Mouse (Mus musculus) midbrain, embryonic 13.5 days (tissue): Measurements from ENCODE around the gene Uri1. TPM values are rescaled to one million over a fixed set of nuclear protein-coding genes. Genes with fewer than 3 reads are reported as not detected.
A peak's percentile ranks its signal among the peaks of the same experiment; 100 is the strongest.

ENCODE experiments used
- ATAC-seq: fragments of 200-750 bp; cut with Nextera tagmentation; 2 replicates; pipeline ENCODE4 v1.8.0; 2017; ENCODE audit warnings: mild to moderate bottlenecking, moderate TSS enrichment, moderate library complexity
- H3K27ac ChIP-seq: fragments of 300-500 bp; sonication (generic); 2 replicates; pipeline ENCODE4 v1.5.1; 2015; ENCODE audit warnings: inconsistent platforms, mild to moderate bottlenecking, moderate library complexity
- H3K27me3 ChIP-seq: fragments of 300-500 bp; sonication (generic); 2 replicates; pipeline ENCODE4 v1.6.1; 2015; ENCODE audit warnings: mild to moderate bottlenecking, inconsistent platforms
- H3K36me3 ChIP-seq: fragments of 300-500 bp; sonication (generic); 2 replicates; pipeline ENCODE4 v1.6.1; 2015; ENCODE audit warnings: mild to moderate bottlenecking, inconsistent platforms
- H3K4me1 ChIP-seq: fragments of 300-500 bp; sonication (generic); replicated peaks from 2 replicates; pipeline ENCODE4 v1.6.1; 2015; ENCODE audit warnings: inconsistent platforms
- H3K4me2 ChIP-seq: fragments of 300-500 bp; sonication (generic); replicated peaks from 2 replicates; pipeline ENCODE4 v1.6.1; 2015; ENCODE audit warnings: moderate library complexity, mild to moderate bottlenecking, inconsistent platforms
- H3K4me3 ChIP-seq: fragments of 300-500 bp; sonication (generic); replicated peaks from 2 replicates; pipeline ENCODE4 v1.5.1; 2015; ENCODE audit warnings: mild to moderate bottlenecking, inconsistent platforms
- H3K9ac ChIP-seq: fragments of 300-500 bp; sonication (generic); replicated peaks from 2 replicates; pipeline ENCODE4 v1.6.1; 2015; ENCODE audit warnings: mild to moderate bottlenecking, inconsistent platforms
- H3K9me3 ChIP-seq: fragments of 300-500 bp; sonication (generic); 2 replicates; pipeline ENCODE4 v1.6.1; 2016; ENCODE audit warnings: mild to moderate bottlenecking, inconsistent platforms
- WGBS: fragments of 180-500 bp; shearing (Covaris S2); methylation state at CpG from one replicate; pipeline ENCODE4 v1.1.7; 2015; 5-methylcytosine and 5-hydroxymethylcytosine counted together
- polyA plus RNA-seq: library from polyadenylated mRNA; unstranded; fragments of >200 nt; fragmentation: Nextera tagmentation; extraction: Ambion mirVana; gene quantifications from 2 replicates; pipeline ENCODE4 v1.2.1, GENCODE M21; 2015

The Uri1 gene
- polyA plus RNA-seq = 33.3 and 34.7 TPM in 2 replicates

DNA sequence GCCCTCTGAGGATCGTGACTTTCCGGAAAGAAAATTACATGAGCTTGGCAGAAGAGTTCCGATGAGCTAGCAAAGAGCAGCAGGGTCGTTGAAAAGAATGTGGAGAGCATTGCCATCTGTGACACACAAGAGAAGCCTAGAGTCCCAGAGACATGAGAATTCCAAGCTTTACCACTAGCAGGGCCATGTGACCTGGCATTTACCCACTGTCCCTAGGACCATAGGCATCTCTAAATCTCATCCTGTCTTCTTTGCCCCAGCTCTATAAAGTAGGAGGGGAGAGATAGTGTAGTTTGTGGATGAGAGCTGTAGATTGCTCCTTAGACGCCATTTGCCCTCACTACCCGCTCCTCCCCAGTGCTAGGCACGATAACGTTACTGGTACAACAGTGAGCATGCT lies at the start of gene Uri1:
TSS of gene Uri1 (minus strand) at position 101 of the 400 bp plus-strand sequence.
- no peaks in the 10 kb centered on the region for H3K27me3 ChIP-seq
- H3K9me3 ChIP-seq = no peaks in the 10 kb centered on the region
- no peak within 1 kb of the TSS for H3K27ac ChIP-seq
- no peak within 1 kb of the TSS for H3K9ac ChIP-seq
- no peak for ATAC-seq
- WGBS = 94% methylated on average over 8 of the region's 8 CpGs
- no peak within 1 kb of the TSS for H3K4me2 ChIP-seq
- no peaks in the 10 kb centered on the region for H3K4me1 ChIP-seq
- H3K36me3 ChIP-seq = no peaks in the 10 kb centered on the region
- H3K4me3 ChIP-seq = no peak within 1 kb of the TSS

DNA sequence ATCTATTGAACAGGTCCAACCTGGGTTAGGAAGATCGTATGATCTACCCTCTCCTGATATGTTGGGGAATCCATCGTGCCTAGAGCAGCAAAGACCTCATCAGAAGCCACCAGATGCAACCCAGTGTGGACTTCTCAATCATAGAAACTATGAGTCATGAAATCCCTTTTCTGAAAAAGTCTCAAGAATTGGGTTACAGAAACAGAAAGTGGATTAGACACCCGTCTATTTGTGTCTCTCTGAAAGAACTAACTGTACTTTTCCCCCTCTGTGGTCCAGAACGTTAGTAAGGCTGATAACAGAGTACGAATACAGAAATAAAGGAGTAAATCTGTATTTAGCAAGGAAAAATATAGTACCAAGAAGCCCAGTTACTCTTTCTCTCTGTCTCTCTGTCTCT lies 47.7 kb upstream of the Uri1 start:
- Histone ChIP-seq H3K4me1 (peaks cover 19% of the 10 kb centered on the region), H3K4me2 (no peak overlapping the region), H3K27me3 (peaks cover 8% of the 10 kb centered on the region; the same call in 1 of the 2 replicates), H3K9me3 (no peaks in the 10 kb centered on the region), H3K4me3 (no peak overlapping the region), H3K27ac (no peak overlapping the region), H3K9ac (no peak overlapping the region), H3K36me3 (no peaks in the 10 kb centered on the region)
- WGBS = 85% methylated on average over 5 of the region's 5 CpGs
- no peak for ATAC-seq

DNA sequence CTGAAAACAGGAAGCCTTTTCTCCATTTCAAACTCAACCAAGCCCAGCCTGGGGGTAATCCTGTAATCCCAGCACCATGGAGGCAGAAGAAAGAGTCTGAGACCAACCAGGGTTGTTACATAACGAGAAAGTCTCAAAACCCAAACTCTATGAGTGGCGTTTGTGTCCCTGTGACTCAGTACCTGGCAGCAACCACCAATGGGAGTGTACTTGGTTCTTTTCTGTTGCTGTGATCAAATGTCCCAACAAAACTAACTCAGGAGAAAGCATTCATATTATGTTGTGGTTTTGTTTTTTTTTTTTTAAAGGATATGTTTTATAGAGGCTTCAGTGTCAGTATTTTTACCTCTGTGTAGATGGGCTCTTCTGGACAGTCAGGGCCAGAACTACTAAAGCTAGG lies 47.3 kb upstream of the Uri1 start:
- 55% methylated on average over 2 of the region's 2 CpGs for WGBS

GRCm38 (mm10) chr7:38064431-38064830 lies 41.1 kb upstream of the Uri1 start:
- Histone ChIP-seq H3K4me3 (no peak overlapping the region), H3K4me2 (no peak overlapping the region), H3K36me3 (no peaks in the 10 kb centered on the region), H3K4me1 (peaks cover 9% of the 10 kb centered on the region; the same call in 1 of the 2 replicates), H3K9me3 (no peaks in the 10 kb centered on the region), H3K27ac (no peak overlapping the region), H3K27me3 (no peaks in the 10 kb centered on the region), H3K9ac (no peak overlapping the region)
- no peak for ATAC-seq
- 62% methylated on average over 4 of the region's 4 CpGs for WGBS

More for the DNA sequence above, 47.3 kb upstream of the Uri1 start:
- Histone ChIP-seq H3K27me3 (peaks cover 8% of the 10 kb centered on the region; the same call in 1 of the 2 replicates), H3K36me3 (no peaks in the 10 kb centered on the region), H3K27ac (no peak overlapping the region), H3K4me2 (no peak overlapping the region), H3K9ac (no peak overlapping the region), H3K4me1 (peaks cover 19% of the 10 kb centered on the region), H3K9me3 (no peaks in the 10 kb centered on the region), H3K4me3 (no peak overlapping the region)
- no peak for ATAC-seq

DNA sequence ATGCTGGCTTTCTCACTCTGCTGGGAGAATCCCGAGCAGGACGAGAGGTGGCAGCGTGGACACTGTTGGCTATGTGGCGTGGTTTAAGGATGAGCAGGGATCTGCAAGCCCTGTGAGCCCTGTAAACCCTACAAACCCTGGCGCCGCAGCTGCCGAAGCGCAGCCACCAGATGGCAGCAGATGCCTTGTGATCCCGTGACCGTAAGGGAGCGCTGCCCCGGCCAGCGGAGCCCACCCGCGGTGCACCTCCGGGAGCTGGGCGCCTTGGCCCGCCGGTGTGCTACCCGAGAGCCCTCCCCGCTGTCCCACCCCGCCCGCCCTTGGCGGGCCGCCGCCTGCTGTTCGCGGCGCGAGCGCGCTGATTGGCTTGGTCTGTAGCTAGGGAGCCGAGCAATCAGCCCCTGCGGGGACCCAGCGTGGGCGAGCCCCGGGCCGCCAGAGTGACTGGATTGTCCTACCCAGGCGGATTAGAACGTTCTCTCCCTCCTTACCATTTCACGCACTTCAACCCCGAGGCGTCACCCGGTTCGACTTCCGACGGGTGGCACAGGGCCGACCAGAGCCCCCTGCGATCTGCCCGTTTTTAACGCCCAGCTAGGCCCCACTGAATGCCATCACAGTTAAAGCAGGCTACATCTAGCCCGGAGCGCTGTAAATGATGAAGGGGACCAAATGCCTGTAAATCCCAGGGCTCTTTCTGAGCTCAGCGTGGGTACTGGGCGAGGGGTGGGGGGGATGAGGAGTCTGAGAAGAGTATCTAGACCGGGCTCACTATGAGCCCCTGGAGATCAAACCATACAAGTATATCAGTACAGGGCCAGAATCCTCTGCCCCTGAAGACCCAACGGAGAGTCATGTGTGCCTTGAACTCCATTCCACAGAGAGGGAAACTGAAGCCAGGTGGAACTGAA lies 38.0 kb upstream of the Uri1 start:
- Histone ChIP-seq H3K4me3 (peak overlapping the region; percentile 56), H3K4me2 (peak overlapping the region; percentile 71), H3K9me3 (no peaks in the 10 kb centered on the region), H3K27ac (peak overlapping the region; percentile 51; the same call in 1 of the 2 replicates), H3K9ac (peak overlapping the region; percentile 72), H3K4me1 (peaks cover 20% of the 10 kb centered on the region), H3K36me3 (no peaks in the 10 kb centered on the region), H3K27me3 (no peaks in the 10 kb centered on the region)
- ATAC-seq = peak; percentile 93
- 1% methylated on average over 55 of the region's 57 CpGs for WGBS

GRCm38 (mm10) chr7:38059636-38060330 lies 36.4 kb upstream of the Uri1 start:
- Histone ChIP-seq H3K9ac (no peak overlapping the region), H3K27ac (no peak overlapping the region), H3K4me1 (peaks cover 20% of the 10 kb centered on the region), H3K27me3 (no peaks in the 10 kb centered on the region), H3K4me2 (no peak overlapping the region), H3K9me3 (no peaks in the 10 kb centered on the region), H3K36me3 (no peaks in the 10 kb centered on the region), H3K4me3 (no peak overlapping the region)
- no peak for ATAC-seq
- WGBS = 81% methylated on average over 8 of the region's 8 CpGs

DNA sequence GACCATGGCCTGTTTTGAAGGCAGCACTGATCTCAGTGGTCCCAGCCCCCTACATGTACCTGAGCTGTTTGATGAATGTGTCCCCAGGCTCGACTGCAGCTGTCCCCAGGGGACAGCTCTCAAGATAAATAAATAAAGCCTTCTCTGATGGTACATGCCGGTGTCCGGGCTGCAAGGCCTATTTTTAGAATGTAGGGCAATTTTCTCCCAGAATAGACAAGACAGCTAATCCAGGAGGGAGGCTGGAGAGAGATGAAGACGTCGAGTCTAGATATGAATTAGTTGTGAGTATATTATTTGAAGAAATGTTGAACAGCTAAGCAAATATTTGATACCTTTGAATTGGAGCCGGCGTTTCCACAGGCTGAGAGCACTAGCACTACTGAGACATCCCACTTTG lies 35.7 kb upstream of the Uri1 start:
- Histone ChIP-seq H3K9me3 (no peaks in the 10 kb centered on the region), H3K4me3 (no peak overlapping the region), H3K9ac (no peak overlapping the region), H3K27ac (no peak overlapping the region), H3K4me1 (peaks cover 20% of the 10 kb centered on the region), H3K36me3 (no peaks in the 10 kb centered on the region), H3K27me3 (no peaks in the 10 kb centered on the region), H3K4me2 (no peak overlapping the region)
- WGBS = 67% methylated on average over 7 of the region's 7 CpGs
- no peak for ATAC-seq

GRCm38 (mm10) chr7:38055996-38056395 lies 32.6 kb upstream of the Uri1 start:
- no peak overlapping the region for H3K9ac ChIP-seq
- no peak for ATAC-seq

DNA sequence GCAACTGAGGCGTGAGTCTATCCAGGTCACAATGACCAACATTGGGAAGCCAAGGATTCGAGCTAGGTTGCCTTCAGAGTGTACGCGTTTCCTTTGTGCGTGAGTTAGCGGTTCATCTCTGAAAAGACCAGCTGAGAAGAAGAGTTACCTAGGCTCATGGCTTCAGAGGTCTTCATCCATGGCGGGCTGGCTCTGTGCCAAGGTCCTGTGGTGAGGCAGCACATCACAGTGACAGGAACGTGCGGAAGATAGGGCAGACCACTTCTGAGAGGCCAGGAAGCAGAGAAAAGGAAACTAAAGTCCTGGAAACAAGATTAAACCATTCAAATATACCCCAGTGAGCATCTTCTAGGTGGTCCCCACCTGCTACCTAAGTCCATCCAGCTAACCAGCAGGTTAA lies 30.9 kb upstream of the Uri1 start:
- Histone ChIP-seq H3K36me3 (no peaks in the 10 kb centered on the region), H3K4me1 (peaks cover 11% of the 10 kb centered on the region; the same call in 1 of the 2 replicates), H3K27me3 (no peaks in the 10 kb centered on the region), H3K9me3 (no peaks in the 10 kb centered on the region), H3K4me3 (no peak overlapping the region), H3K4me2 (no peak overlapping the region), H3K9ac (no peak overlapping the region), H3K27ac (no peak overlapping the region)
- 84% methylated on average over 9 of the region's 9 CpGs for WGBS
- ATAC-seq = no peak

More at GRCm38 (mm10) chr7:38055996-38056395, 32.6 kb upstream of the Uri1 start:
- Histone ChIP-seq H3K27me3 (no peaks in the 10 kb centered on the region), H3K4me2 (no peak overlapping the region), H3K27ac (no peak overlapping the region), H3K4me3 (no peak overlapping the region), H3K9me3 (no peaks in the 10 kb centered on the region), H3K36me3 (no peaks in the 10 kb centered on the region), H3K4me1 (peaks cover 16% of the 10 kb centered on the region)
- WGBS = 89% methylated on average over 2 of the region's 2 CpGs

- WGBS = 69% methylated on average over 5 of the region's 5 CpGs
Observed at GRCm38 (mm10) chr7:38047229-38047628, 23.9 kb upstream of the Uri1 start.

DNA sequence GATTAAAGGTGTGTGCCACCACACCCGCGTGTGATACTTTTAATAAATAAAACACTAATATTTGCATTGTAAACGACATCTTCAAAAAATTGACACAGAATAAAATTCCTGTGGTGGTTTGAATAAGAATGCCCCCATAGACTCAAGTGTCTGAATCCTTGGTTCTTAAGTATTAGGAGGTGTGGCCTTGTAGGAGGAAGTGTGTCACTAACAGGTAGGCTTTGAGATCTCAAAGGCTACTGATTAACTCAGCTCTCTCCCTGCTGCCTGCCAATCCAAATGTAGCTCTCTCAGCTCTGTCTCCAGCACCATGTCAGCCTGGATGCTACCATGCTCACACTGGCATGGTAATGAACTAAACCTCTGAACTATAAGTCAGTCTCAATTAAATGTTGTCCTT lies 17.9 kb upstream of the Uri1 start:
- Histone ChIP-seq H3K9ac (no peak overlapping the region), H3K27ac (no peak overlapping the region), H3K36me3 (no peaks in the 10 kb centered on the region), H3K4me1 (no peaks in the 10 kb centered on the region), H3K4me2 (no peak overlapping the region), H3K9me3 (no peaks in the 10 kb centered on the region), H3K4me3 (no peak overlapping the region), H3K27me3 (no peaks in the 10 kb centered on the region)
- no peak for ATAC-seq
- WGBS = 90% methylated on average over 3 of the region's 3 CpGs

More at GRCm38 (mm10) chr7:38047229-38047628, 23.9 kb upstream of the Uri1 start:
- no peaks in the 10 kb centered on the region for H3K36me3 ChIP-seq
- no peak overlapping the region for H3K4me3 ChIP-seq
- no peak overlapping the region for H3K27ac ChIP-seq
- H3K9me3 ChIP-seq = no peaks in the 10 kb centered on the region
- no peak overlapping the region for H3K4me2 ChIP-seq
- no peaks in the 10 kb centered on the region for H3K27me3 ChIP-seq
- no peaks in the 10 kb centered on the region for H3K4me1 ChIP-seq
- ATAC-seq = no peak
- no peak overlapping the region for H3K9ac ChIP-seq

DNA sequence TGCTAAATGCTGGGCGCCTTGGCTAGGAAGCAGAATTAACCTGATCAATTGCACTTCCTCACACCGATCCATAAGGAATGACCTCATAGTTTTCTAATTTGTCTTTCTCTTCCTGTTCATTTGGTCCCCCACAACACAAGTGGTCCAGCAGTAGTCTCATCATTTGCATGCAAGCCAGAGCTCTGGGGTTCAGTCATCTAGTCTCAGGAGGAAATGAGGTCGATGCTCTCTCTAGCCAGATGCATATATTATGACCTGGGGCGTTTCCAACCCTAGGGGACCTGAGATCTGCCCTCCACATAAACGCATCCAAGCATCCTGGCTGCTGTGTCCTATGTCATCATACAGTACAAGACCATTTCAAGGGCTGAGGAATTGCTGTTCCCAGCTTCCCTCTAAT lies 14.2 kb upstream of the Uri1 start:
- Histone ChIP-seq H3K9me3 (no peaks in the 10 kb centered on the region), H3K4me1 (no peaks in the 10 kb centered on the region), H3K27ac (no peak overlapping the region), H3K27me3 (no peaks in the 10 kb centered on the region), H3K36me3 (no peaks in the 10 kb centered on the region), H3K4me2 (no peak overlapping the region), H3K4me3 (no peak overlapping the region), H3K9ac (no peak overlapping the region)
- WGBS = 77% methylated on average over 5 of the region's 5 CpGs
- no peak for ATAC-seq
